Mouse (Mus musculus): ENCODE results near the gene Zkscan16.

The Zkscan16 gene

DNA sequence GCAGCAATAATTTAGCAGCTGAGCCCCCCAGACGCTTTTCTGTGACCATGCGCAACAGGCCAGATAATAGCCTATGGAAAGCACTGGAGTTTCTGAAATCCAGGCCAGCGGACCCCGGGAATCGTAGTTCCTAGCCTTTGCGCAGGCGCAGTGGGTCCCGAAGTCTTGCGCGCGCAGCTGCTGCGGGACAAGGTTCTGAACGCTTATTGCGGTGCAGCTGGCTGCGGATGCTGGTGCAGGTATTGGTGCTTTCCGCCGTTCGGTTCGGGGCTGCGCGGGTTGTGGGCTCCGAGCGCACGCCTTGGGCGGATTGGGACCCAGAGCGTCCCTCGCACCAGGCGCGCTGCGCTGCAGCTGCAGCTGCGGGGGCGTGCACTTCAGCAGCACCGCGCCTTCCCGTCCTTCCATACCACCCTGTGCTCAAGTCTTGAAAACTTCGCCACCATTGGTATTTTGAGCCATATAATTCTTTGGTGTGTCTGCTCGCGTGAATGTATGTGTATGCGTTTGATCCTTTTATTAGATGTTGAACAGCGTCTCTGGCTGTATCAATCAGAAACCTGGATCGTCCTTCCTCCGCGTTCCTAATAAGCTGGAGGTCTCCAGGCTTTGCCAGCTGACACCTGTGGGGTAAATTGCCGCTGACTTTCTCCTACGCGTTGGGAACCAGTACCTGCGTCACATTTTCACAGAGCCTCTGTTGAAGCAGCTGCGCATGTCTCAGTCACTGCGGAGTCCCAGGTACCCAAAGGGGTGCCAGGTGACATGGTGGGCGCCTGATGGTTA, at the start of gene Zkscan16:
Gene Zkscan16, plus strand, starts transcription at position 209 of the 786 bp plus-strand sequence.
- peak; percentile 94 for DNase-seq

DNA sequence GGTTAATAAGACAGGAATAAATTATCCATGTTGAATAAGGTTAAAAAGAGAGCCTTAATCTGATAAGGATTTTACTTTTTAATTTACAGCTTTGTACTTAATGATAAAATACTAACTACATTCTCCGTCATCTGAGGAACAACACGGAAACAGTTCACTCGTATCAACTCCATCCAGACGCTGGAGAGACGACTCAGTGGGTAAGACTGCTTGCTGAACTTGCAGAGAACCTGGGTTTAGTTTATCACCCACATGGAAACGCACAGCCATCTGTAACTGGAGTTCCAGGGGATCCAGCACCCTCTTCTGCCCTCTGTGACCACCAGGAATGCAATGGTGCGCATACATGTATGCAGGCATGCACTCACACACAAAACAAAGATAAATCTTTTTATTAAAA, 49.0 kb upstream of the Zkscan16 start:
- DNase-seq, result no peak

GRCm38 (mm10) chr4:58897436-58897835, 46.0 kb upstream of the Zkscan16 start:
- no peak for DNase-seq

- DNase-seq, result no peak
Measured at GRCm38 (mm10) chr4:58898318-58898717, 45.1 kb upstream of the Zkscan16 start.

DNA sequence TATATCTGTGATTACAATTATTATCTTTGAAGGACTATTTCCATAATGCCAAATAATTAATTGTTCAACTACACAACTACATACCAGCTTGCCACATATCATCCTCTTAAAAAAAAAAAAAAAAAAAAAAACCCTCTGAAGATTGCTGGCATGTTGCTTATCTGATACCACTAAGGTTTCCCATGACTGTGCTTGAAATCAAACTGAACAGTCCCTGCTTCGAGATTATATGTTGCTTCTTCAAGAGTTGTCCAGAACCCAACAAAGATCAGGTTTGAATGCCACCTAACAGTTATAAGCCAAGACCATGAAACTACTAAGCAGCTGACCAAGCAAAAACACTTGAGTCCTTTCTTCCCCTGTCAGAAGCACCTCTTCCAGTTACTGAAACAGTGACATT, 36.0 kb upstream of the Zkscan16 start:
- no peak for DNase-seq

DNA sequence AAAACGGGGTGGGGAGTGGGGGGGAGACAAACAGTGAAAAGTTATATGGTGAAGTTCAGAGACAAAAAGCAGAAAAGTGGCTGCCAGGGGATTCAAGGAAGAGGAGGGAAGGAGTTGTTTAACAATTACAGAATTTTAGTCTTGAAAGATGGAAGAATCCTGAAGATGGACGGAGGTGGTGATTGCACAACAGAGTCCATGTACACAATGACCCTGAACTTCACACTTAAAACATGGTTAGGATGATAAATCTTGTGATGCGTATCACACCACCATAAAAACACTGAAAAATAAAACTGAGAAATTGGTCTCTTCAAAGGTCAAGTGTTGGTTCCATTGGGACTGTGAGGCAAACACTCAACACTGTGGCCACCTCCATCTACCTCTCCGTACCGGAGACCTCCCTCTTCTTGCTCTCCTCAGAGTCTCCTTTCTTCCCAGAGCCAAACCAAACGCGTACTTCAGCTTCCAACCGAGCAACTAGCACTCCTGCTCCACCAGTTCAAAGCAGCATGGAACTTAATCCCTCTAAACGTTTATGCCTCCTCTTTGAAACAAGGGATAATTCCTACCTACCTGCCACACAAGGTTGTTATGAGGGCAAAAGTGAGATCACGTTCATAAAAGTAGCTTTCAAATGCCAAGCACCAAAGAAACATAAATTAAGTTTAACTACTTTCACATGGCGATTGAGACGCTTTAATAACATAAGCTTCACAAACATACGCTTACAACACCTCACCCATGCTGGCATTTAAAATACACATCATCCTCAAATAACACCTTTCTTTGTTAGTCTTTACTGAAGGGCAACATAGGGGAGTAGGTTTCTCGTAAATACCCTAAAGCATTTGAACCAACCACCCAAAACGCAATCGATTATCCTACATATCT, 33.0 kb upstream of the Zkscan16 start:
- DNase-seq, result no peak

- peak; percentile 58 for DNase-seq
Measured at GRCm38 (mm10) chr4:58911069-58911830, 32.2 kb upstream of the Zkscan16 start.

DNA sequence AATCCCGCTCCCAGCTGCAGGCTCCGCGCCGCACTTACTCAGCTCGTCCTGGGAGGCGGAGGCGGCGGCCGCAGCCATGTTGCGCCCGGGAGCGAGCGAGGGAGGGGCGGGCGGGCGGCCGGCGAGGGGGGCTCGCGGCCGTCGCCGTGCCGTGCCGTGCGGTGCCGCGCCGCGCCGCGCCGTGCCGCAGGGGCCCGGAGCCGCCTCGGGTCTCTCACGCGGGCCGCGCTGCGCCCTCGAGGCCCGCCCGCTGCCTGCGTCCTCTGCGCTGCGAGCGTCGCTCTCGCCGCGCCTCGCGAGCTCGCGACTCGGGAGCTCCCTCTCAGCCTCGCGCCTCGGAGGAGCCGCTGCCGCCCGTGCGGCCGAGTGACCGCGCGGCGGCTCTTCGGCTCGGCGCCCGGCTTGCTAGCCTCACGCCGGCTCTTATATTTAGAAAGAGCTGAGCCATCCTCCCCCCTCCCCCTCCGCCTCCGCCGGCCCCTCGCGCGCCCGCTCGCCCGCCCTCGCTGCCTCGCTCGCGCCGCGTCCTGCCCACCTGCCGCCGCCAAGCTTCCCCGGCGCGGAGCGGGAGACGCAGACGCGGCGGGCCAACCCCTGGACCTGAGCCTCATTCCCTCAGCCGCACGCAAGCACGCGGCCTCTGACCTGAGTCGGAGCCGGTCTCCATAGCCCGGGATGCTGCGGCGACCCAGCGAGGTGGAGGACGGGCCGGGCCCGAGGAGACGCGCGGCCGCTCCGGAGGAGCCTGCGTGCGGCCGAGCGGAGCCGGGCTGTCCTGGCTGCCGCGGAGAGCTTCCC, 31.4 kb upstream of the Zkscan16 start:
- DNase-seq, result peak; percentile 75

GRCm38 (mm10) chr4:58912629-58913335, 30.6 kb upstream of the Zkscan16 start, which contains the start of gene Ecpas:
Ecpas (minus strand) TSS chr4:58912749.
- DNase-seq, result peak; percentile 80

DNA sequence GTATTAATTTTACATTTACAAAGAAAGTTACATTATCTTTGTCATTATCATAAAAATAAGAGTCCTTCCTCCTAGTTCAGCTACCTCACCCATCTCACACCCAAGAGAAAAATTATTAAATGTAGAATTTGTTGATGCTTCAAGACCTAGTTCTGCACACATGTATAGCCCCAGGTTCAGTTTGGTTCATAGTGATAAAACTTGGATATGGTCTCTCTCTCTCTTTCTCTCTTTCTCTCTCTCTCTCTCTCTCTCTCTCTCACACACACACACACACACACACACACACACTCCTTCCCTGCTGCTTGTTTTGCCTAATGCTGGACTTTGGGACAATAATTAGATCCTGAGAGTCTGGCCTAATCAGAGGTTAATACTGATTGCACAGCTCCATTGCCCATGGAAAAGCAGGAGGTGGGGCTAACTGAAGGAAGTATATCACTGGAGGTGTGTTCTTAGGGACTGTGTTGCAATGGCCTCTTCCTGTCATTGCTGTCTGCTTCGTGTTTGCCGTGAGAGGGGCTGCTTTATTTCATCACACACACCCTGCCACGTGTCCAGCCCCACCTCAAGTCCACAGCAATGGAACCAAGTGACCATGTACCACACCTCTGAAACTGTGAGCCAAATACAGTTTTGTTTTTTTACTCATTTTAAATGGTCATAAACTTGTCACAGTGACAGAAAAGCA, 29.9 kb upstream of the Zkscan16 start:
- no peak for DNase-seq

DNA sequence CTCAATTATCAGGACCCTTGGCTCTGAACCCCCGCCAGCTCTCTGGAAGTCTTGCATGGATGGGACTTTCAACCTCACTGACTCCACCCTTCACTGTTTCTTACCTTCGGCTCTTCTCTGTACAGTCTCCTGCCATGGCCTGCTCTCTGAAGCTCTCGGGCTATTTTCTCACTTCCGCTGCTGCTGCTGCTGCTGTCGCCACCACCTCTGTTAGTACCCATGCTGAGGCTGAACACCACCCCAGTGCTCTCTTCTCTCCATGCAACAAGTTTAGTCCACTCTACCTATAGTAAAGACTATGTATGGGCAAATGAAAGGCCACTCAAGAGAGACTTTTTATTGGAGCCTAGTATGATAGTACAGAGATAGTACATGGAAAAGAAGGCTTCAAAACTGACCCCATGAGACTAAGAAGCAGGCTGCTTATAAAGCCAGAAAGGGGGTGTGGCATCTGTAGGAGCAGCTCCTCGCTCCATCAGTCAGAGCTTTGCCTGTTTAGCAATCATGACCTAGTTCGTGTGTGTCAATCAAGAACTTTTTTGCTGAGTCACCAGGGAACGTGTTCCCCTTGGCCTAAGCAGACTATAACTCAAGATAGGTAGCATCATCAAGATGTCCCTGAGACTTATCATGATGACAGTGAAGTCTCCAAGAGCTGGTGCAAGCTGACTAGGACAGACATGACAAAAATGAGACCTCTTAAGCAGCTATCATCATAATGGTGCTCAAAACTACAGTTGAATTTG, 28.2 kb upstream of the Zkscan16 start:
- no peak for DNase-seq

GRCm38 (mm10) chr4:58923933-58924332, 19.5 kb upstream of the Zkscan16 start:
- no peak for DNase-seq

DNA sequence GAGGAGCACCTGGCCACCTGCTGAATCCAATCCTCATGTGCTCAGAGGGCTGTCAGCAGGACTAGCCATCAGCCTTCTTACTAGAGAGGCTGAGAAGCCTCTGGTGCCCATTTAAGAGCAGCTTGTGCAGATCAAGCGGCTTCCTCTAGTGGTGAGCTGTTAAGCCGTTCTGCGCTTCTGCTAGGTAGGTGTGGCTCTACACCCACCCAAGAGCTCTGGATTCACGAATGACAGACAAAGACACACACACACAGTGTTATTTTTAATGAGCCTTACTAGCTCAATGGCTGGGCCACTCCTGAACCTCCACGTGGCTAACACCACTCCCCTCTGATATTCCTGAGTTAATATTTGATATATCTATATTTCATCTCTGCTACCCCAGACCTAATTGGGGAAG, 17.8 kb upstream of the Zkscan16 start:
- no peak for DNase-seq

DNA sequence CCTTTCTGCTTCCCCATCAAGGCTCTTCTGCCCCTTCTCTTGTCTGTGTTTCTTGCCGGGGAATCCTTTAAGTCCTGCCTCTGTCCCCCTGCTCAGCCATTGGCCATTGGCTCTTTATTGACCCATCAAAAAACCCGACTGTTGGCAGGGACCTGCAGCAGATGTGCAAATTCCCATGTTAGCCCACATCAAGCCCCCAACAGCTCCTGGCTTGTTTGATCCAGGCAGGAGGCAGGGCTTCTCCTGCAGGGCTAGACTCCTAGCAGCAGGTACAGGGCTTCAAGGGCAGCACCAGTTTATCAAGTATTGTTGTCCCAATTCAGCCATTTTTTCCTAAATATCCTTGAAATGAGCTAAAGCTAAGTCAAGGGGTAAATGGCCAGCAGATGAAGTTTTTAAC, 17.3 kb upstream of the Zkscan16 start:
- DNase-seq, result no peak

GRCm38 (mm10) chr4:58927661-58928060, 15.8 kb upstream of the Zkscan16 start:
- DNase-seq, result no peak

GRCm38 (mm10) chr4:58932541-58932940, 10.9 kb upstream of the Zkscan16 start:
- DNase-seq, result no peak

DNA sequence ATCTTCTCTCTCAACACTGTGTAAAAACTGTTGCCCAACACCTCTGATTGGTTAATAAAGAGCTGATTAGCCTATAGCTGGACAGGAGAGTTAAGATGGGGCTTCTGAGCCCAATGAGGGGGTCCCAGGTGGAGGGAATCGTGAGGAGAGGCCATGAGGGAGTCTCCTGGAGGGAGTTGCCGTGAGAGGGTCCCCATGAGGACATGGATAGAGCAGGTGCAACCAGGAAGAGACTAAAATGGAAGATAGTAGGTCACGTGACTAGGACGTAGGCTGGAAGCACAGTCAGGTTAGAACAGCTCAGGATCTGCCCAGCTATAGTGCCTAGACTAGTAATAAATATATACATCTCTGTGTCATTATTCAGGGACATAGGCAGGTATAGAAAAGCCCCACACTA, 9.1 kb upstream of the Zkscan16 start:
- no peak for DNase-seq

DNA sequence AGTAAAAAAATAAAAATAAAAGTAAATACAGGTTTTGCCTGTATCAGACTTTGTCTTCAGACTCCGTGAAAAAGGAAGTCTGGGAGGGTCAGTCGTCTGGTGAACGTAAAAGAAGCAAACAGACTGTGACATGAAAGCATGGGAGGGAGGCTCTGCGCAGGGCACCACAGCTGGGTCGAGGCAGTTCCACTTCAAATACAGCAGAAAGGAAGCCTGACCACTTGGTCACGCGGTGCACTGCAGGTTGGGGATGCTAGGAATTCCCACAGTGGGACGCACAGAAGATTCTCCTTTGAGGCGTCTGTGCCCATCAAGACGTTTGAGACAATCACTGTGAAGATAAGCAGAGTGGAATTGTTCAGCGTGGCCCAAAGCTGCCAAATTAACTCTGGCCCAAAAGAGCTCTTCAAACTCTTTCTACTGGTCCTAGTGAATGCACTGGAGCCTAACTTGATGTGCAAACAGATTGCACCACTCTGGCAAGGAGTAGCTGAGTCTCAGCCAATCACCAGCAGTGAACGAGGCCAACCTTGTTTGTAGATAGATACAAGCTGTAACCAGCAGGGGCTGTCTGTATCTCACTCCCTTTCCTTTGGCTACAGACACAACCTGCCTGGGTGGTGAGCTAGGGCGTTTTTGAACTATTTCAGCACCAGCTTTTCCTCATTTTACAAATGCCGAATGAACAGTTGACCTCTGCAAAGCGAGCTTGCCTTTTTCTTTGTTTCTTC, 8.5 kb upstream of the Zkscan16 start:
- no peak for DNase-seq

- DNase-seq, result no peak
Measured at GRCm38 (mm10) chr4:58935846-58936245, 7.6 kb upstream of the Zkscan16 start.

DNA sequence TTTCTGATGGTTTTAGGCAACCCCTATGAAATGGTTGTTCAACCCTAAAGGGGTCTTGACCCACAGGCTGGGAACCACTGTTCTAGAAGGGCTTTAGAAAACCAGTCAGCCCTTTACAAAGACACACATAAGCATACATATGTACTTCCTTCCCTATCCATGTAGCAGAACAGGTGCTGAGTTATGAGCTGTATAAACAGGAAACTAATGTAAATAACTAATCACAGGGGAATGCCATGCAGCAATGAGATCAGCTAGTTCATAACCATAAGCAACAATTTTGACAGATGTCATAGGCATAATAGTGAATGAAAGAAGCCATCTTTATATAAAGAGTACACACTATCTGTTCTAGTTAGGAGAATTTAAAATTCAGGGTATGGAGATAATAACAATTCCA, 1.8 kb upstream of the Zkscan16 start:
- no peak for DNase-seq

Measured in right cerebral cortex, postnatal 25 days (tissue).